Mouse (Mus musculus) CH12.LX (cell line): ENCODE data around the gene Alg9. TPM values are rescaled to one million over a fixed set of nuclear protein-coding genes. Genes with fewer than 3 reads are reported as not detected.

Experiments
- DNase-seq: peaks from one replicate; pipeline ENCODE4 v3.0.0-alpha.2; 2013; ENCODE audit errors: extremely low read depth
- H3K27ac ChIP-seq: 2 replicates; pipeline ENCODE4 v1.5.1; 2012; ENCODE audit warnings: low read depth, mild to moderate bottlenecking, control low read depth, moderate library complexity; ENCODE audit not compliant: insufficient read depth
- H3K27me3 ChIP-seq: replicated peaks from 2 replicates; pipeline ENCODE3; 2012; ENCODE audit warnings: inconsistent platforms
- H3K36me3 ChIP-seq, 2 experiments: replicated peaks in 1 of 2; 2 replicates each; pipeline versions ENCODE3 to v1.6.1; 2012; ENCODE audit warnings: inconsistent platforms in 1 of 2, low read length in 1 of 2, mild to moderate bottlenecking in 1 of 2, mixed read lengths in 1 of 2, moderate library complexity in 1 of 2; ENCODE audit not compliant: control insufficient read depth in 1 of 2, insufficient read depth in 1 of 2
- H3K4me1 ChIP-seq, 2 experiments: 2 replicates each; pipeline ENCODE4 v1.6.1; 2012; ENCODE audit warnings: inconsistent platforms in 1 of 2, moderate library complexity in 1 of 2; ENCODE audit not compliant: insufficient read depth in 2 of 2, control insufficient read depth in 1 of 2
- H3K4me2 ChIP-seq: 2 replicates; pipeline ENCODE4 v1.6.1; 2012; ENCODE audit warnings: low read depth, mild to moderate bottlenecking, control low read depth; ENCODE audit not compliant: poor library complexity, insufficient read depth, severe bottlenecking
- H3K4me3 ChIP-seq, 3 experiments: fragments of 150-350 bp in 1 of 3; sonication (generic) in 1 of 3; replicated peaks in 1 of 3; 2 replicates each; pipeline versions ENCODE3 to v1.5.1; 2011 to 2012; ENCODE audit warnings: low read depth in 2 of 3, low read length in 2 of 3, mild to moderate bottlenecking in 2 of 3, moderate library complexity in 2 of 3, control low read depth in 1 of 3, improper control_type of control experiment in 1 of 3, inconsistent platforms in 1 of 3, mixed read lengths in 1 of 3; ENCODE audit not compliant: poor library complexity in 1 of 3
- H3K79me2 ChIP-seq: replicated peaks from 2 replicates; pipeline ENCODE4 v1.6.1; 2012; ENCODE audit warnings: mild to moderate bottlenecking, moderate library complexity; ENCODE audit not compliant: control insufficient read depth, poor library complexity, insufficient read depth, severe bottlenecking; ENCODE audit errors: extremely low read depth
- H3K9ac ChIP-seq: 2 replicates; pipeline ENCODE4 v1.6.1; 2012; ENCODE audit warnings: low read depth, mild to moderate bottlenecking, control low read depth, moderate library complexity; ENCODE audit not compliant: insufficient read depth
- H3K9me3 ChIP-seq: replicated peaks from 2 replicates; pipeline ENCODE3; 2012; ENCODE audit warnings: low read length, inconsistent platforms, mixed read lengths
- CHD2 ChIP-seq: IDR thresholded peaks from 2 replicates; pipeline ENCODE4 v1.6.1; 2011; ENCODE audit warnings: low read length, improper control_type of control experiment
- CTCF ChIP-seq, 2 experiments: IDR thresholded peaks in 1 of 2; conservative IDR thresholded peaks in 1 of 2; 2 replicates each; pipeline ENCODE4 v1.5.1; 2011 to 2012; ENCODE audit warnings: low read depth in 2 of 2, low read length in 2 of 2, improper control_type of control experiment in 1 of 2, inconsistent platforms in 1 of 2, mild to moderate bottlenecking in 1 of 2, moderate library complexity in 1 of 2
- ETS1 ChIP-seq: conservative IDR thresholded peaks from 2 replicates; pipeline ENCODE4 v1.6.1; 2012; ENCODE audit warnings: low read depth, mild to moderate bottlenecking, inconsistent platforms, low read length, improper control_type of control experiment, moderate library complexity
- HCFC1 ChIP-seq: IDR thresholded peaks from 2 replicates; pipeline ENCODE4 v1.6.1; 2012; ENCODE audit warnings: low read depth, mild to moderate bottlenecking, inconsistent platforms, low read length, improper control_type of control experiment
- IRF4 ChIP-seq: IDR thresholded peaks from 2 replicates; pipeline ENCODE4 v1.6.1; 2014; ENCODE audit warnings: low read depth, mild to moderate bottlenecking, inconsistent platforms, low read length, improper control_type of control experiment
- JUN ChIP-seq: IDR thresholded peaks from 2 replicates; pipeline ENCODE4 v1.6.1; 2011; ENCODE audit warnings: low read depth, mild to moderate bottlenecking, low read length, improper control_type of control experiment, moderate library complexity; ENCODE audit not compliant: insufficient read depth
- JUND ChIP-seq: conservative IDR thresholded peaks from 2 replicates; pipeline ENCODE4 v1.6.1; 2011; ENCODE audit warnings: low read depth, low read length, improper control_type of control experiment
- KAT2A ChIP-seq: IDR thresholded peaks from 2 replicates; pipeline ENCODE4 v1.6.1; 2012; ENCODE audit warnings: low read length, improper control_type of control experiment, inconsistent platforms; ENCODE audit not compliant: insufficient replicate concordance
- MAX ChIP-seq: IDR thresholded peaks from 2 replicates; pipeline ENCODE4 v1.6.1; 2011; ENCODE audit warnings: low read length, improper control_type of control experiment
- MAZ ChIP-seq: IDR thresholded peaks from 2 replicates; pipeline ENCODE4 v1.6.1; 2012; ENCODE audit warnings: low read depth, mild to moderate bottlenecking, inconsistent platforms, low read length, improper control_type of control experiment, moderate library complexity
- MYC ChIP-seq: IDR thresholded peaks from 2 replicates; pipeline ENCODE4 v1.6.1; 2011; ENCODE audit warnings: low read depth, mild to moderate bottlenecking, improper control_type of control experiment, low read length
- POLR2A ChIP-seq: IDR thresholded peaks from 2 replicates; pipeline ENCODE4 v1.6.1; 2011; ENCODE audit warnings: low read depth, mild to moderate bottlenecking, improper control_type of control experiment, low read length
- POLR2AphosphoS2 ChIP-seq: IDR thresholded peaks from 2 replicates; pipeline ENCODE4 v1.6.1; 2011; ENCODE audit warnings: low read depth, low read length, improper control_type of control experiment
- SIN3A ChIP-seq: IDR thresholded peaks from 2 replicates; pipeline ENCODE4 v1.6.1; 2012; ENCODE audit warnings: low read length, improper control_type of control experiment, inconsistent platforms
- UBTF ChIP-seq: IDR thresholded peaks from 2 replicates; pipeline ENCODE4 v1.6.1; 2012; ENCODE audit warnings: low read depth, mild to moderate bottlenecking, inconsistent platforms, low read length, improper control_type of control experiment, moderate library complexity
- USF1 ChIP-seq: IDR thresholded peaks from 2 replicates; pipeline ENCODE4 v1.6.1; 2014; ENCODE audit warnings: low read depth, mild to moderate bottlenecking, inconsistent platforms, low read length, improper control_type of control experiment
- ZKSCAN1 ChIP-seq: IDR thresholded peaks from 2 replicates; pipeline ENCODE4 v1.6.1; 2012; ENCODE audit warnings: low read depth, inconsistent platforms, low read length, improper control_type of control experiment, borderline replicate concordance
- ZMIZ1 ChIP-seq: IDR thresholded peaks from 2 replicates; pipeline ENCODE4 v1.6.1; 2012; ENCODE audit warnings: low read depth, mild to moderate bottlenecking, inconsistent platforms, low read length, improper control_type of control experiment
- ZNF384 ChIP-seq: IDR thresholded peaks from 2 replicates; pipeline ENCODE4 v1.6.1; 2012; ENCODE audit warnings: low read depth, low read length, improper control_type of control experiment, inconsistent platforms
- dilution Hi-C: fragments of 300-500 bp; cut with MboI; formaldehyde crosslinking; loops from 2 replicates; pipeline ENCODE4 v1.14.3; 2020; ENCODE audit warnings: low sequenced_read_pairs; ENCODE audit not compliant: extremely low pct_unique_long_range_greater_than_20kb, extremely low pct_ligation_motif_present
- in situ Hi-C: fragments of 300-500 bp; cut with MboI; formaldehyde crosslinking; loops from 3 replicates; pipeline ENCODE4 v1.14.3; 2019; ENCODE audit warnings: low sequenced_read_pairs, low pct_ligation_motif_present, low pct_unique_long_range_greater_than_20kb, mixed read lengths
- polyA plus RNA-seq: library from polyadenylated mRNA; unstranded; fragments of >175 nt; gene quantifications from 2 replicates; pipeline ENCODE4 v1.2.1, GENCODE M21; 2012; ENCODE audit warnings: low read depth; ENCODE audit not compliant: insufficient read length
- total RNA-seq, 2 experiments: library from RNA; depleted of rRNA; stranded (reverse); fragments of 300-350 nt in 1 of 2; fragments of >200 nt in 1 of 2; gene quantifications; 2 replicates each; pipeline ENCODE4 v1.2.3; 2012 to 2014

The Alg9 gene
- total and polyA plus RNA-seq, 3 experiments: 25.7 to 40.1 (median 39.6) TPM

DNA sequence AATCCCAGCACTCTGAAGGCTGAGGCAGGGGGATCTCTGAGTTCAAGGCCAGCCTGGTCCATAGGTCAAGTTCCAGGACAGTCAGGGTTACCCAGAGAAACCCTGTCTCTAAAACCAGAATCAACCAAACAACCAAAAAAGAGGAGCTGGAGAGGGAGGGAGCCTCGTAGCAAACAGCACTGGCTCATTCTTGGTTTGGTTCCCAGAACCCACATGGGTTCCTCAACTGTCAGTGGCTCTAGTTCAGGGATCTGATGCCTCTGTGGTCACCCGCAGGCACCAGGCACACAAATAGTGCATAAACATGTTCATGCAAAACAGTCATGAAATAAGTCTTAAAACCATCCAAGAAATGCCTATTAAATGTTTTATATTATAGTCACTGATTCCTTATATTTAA, 93.4 kb downstream of the Alg9 start:
- in situ Hi-C loops: no loop called here
- TF ChIP-seq POLR2A (no peak), ZMIZ1 (no peak), ZNF384 (no peak), USF1 (no peak), SIN3A (no peak), MAX (no peak), POLR2AphosphoS2 (no peak), IRF4 (no peak), HCFC1 (no peak), ETS1 (no peak), MYC (no peak), CTCF (conservative IDR thresholded peaks at IDR 0.05 in 1 of 2, IDR thresholded peaks at IDR 0.05 in 1 of 2; ENCODE audit: low read depth in 2 of 2, low read length in 2 of 2) (no peak), UBTF (no peak), JUN (no peak), ZKSCAN1 (no peak), JUND (no peak), CHD2 (no peak), KAT2A (no peak)
- Histone ChIP-seq H3K27me3 (no peaks in the 10 kb centered on the region), H3K4me3 (no peak overlapping the region), H3K36me3 (peaks cover 73 to 85% of the 10 kb centered on the region in 2 experiments), H3K4me2 (no peak overlapping the region), H3K4me1 (peaks cover 0 to 2% of the 10 kb centered on the region in 2 experiments; a peak in 1 of 4 replicates), H3K9ac (no peak overlapping the region), H3K27ac (no peak overlapping the region), H3K9me3 (no peaks in the 10 kb centered on the region), H3K79me2 (peaks cover 3% of the 10 kb centered on the region)
- no peak for DNase-seq
- dilution Hi-C loops: no loop called here

DNA sequence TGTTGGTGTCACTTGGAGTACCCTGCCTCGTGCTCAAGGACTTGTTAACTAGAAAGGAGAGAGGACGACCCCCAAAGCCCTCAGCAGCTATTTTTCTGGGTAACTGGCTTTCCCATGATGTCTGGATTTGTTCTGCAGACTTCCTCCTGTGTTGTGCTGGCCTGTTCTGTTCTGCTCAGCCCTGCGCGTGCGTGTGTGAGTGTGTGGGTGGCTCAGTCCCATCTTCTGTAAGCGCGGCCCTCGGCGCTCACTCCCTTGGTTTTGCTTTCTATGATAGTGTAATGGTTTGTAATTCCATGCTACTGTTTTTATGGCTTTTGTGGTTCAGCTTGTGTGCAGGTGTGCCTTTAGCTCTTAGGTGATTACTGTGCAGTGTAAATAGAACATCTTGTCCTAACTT, 98.4 kb downstream of the Alg9 start:
- no peaks in the 10 kb centered on the region for H3K4me1 ChIP-seq
- no peak overlapping the region for H3K4me3 ChIP-seq
- H3K27me3 ChIP-seq: no peaks in the 10 kb centered on the region
- H3K4me2 ChIP-seq: no peak overlapping the region
- DNase-seq: no peak
- in situ Hi-C loops: no loop called here
- peaks cover 78 to 85% of the 10 kb centered on the region in 2 experiments for H3K36me3 ChIP-seq
- H3K79me2 ChIP-seq: peaks cover 6% of the 10 kb centered on the region
- H3K9ac ChIP-seq: no peak overlapping the region
- dilution Hi-C loops: no loop called here
- no peaks in the 10 kb centered on the region for H3K9me3 ChIP-seq
- TF ChIP-seq MAZ (no peak), HCFC1 (no peak), MAX (no peak)
- no peak overlapping the region for H3K27ac ChIP-seq
